Mouse (Mus musculus): ENCODE data around the gene Hs3st3a1. TPM values are rescaled to one million over a fixed set of nuclear protein-coding genes. Genes with fewer than 3 reads are reported as not detected.

Gene Hs3st3a1
- polyA plus RNA-seq, 1 experiment, result not detected

DNA sequence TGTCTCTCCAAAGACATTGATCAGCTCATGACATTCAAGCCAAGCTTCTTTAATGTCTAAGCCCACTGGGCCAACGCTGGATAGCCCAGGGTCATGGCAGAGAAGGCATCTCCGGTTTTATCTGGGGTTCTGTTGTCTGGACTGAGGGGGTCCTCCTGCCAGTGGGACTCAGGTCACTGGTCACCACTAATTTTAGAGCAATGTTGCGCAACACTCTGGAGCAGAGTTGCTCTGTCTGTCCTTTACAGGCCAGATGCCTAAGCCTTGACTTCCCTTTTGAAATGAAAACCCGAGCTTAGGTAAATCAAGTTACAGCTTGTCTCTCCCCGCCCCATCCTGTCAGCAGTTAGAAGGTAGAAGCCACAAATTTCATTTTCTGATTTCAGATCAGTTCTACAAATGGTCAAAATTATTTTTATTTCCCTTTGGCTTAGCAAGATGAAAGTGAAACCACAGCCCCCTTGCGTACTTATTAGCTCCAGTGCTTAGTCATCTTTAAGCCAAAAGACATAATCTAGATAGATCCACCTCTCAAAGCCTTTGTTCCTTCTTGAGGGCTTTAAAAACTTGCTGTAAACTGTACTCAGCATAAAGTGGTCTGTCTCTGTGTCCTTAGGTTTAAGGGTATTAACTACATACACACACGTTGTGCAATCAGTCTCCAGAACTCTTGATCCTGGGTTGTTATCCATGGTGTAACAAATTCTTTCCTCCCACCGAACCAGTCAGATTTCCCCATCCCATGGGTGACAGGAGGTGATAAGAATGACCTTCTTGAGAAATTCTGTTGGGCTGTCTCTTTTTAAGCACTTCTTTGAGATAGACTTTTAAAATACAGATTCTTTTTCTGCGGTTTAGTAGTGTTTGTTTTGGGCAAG lies 81.8 kb downstream of the Hs3st3a1 start:
- Histone ChIP-seq H3K4me1 (ENCODE audit: control insufficient read depth, insufficient read depth, low read length) (no peaks in the 10 kb centered on the region), H3K4me3 (replicated peaks; ENCODE audit: control insufficient read depth, low read depth, low read length) (no peak overlapping the region), H3K27ac (ENCODE audit: control insufficient read depth, insufficient read depth, low read depth, low read length, poor library complexity) (no peak overlapping the region)
- whole genome bisulfite sequencing, result 42% methylated on average over 9 of the region's 9 CpGs
- TF ChIP-seq CTCF (IDR thresholded peaks at IDR 0.05; ENCODE audit: control insufficient read depth, insufficient read depth, low read length), result no peak
- no peak for TF ChIP-seq POLR2A (IDR thresholded peaks at IDR 0.05; ENCODE audit: borderline replicate concordance, control insufficient read depth, low read depth, low read length)

DNA sequence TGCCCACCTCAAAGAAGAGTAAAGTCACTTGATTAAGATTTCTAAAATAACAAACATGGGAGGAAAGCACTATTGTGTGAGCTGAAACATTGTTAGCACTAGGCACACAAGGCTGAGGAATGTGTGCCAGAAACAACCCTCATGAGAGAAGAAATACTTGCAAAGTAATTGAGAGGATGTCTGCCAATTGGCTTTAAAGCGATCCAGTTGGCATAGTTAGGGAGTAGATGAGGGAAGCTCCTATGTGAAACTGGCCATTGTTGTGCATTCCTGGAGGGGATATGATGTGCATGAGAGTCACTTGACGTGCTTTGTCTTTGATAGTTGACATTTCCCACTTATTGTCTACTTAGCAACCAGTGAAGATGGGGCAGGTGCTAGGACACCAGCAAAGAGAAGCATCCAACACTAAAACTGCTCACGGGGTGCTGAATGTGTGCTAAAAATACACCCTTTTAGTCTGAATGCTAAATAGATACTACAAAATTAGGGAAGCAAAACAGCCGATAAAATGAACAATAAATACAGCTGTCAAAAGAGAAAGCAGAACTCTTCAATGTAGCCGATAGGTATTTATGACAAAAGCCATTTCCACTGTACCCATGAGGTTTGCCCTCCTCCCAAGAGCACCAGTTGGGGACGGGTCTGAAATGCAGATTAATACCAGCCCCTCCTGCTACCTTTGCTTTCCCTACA lies 83.2 kb downstream of the Hs3st3a1 start:
- no peak overlapping the region for H3K4me3 ChIP-seq (replicated peaks; ENCODE audit: control insufficient read depth, low read depth, low read length)
- no peak for TF ChIP-seq POLR2A (IDR thresholded peaks at IDR 0.05; ENCODE audit: borderline replicate concordance, control insufficient read depth, low read depth, low read length)
- TF ChIP-seq CTCF (IDR thresholded peaks at IDR 0.05; ENCODE audit: control insufficient read depth, insufficient read depth, low read length), result no peak
- no peaks in the 10 kb centered on the region for H3K4me1 ChIP-seq (ENCODE audit: control insufficient read depth, insufficient read depth, low read length)
- H3K27ac ChIP-seq (ENCODE audit: control insufficient read depth, insufficient read depth, low read depth, low read length, poor library complexity), result no peak overlapping the region
- 32% methylated on average over 6 of the region's 6 CpGs for WGBS

DNA sequence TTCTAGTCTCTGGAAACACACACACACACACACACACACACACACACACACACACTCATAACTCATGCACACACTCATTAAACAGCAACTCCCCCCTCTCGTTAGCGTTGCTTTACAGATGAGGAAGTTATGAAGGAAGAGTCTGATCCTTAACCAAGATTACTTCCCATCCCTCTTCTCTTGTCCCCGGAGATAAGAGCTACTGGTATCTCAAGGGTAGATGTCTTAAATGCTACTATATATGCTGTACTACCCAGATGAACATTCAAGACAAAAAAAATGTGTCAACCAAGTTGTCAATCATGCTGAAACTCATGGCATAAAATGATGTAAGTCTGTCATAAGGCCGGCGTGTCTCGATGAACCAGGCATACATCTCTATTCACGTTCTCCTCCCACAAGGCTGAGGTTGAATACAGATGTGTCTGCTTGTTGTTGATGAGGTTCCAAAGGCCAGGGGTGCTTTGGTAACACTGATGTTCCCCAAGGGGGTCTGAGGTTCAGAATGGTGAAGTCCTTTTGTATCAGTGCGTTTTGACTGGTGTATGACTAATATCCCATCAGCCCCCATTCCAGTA lies 89.0 kb downstream of the Hs3st3a1 start:
- H3K27ac ChIP-seq (ENCODE audit: control insufficient read depth, insufficient read depth, low read depth, low read length, poor library complexity), result no peak overlapping the region
- H3K4me1 ChIP-seq (ENCODE audit: control insufficient read depth, insufficient read depth, low read length), result no peaks in the 10 kb centered on the region
- no peak for TF ChIP-seq POLR2A (IDR thresholded peaks at IDR 0.05; ENCODE audit: borderline replicate concordance, control insufficient read depth, low read depth, low read length)
- TF ChIP-seq CTCF (IDR thresholded peaks at IDR 0.05; ENCODE audit: control insufficient read depth, insufficient read depth, low read length), result no peak
- no peak overlapping the region for H3K4me3 ChIP-seq (replicated peaks; ENCODE audit: control insufficient read depth, low read depth, low read length)
- 50% methylated on average over 8 of the region's 8 CpGs for WGBS

DNA sequence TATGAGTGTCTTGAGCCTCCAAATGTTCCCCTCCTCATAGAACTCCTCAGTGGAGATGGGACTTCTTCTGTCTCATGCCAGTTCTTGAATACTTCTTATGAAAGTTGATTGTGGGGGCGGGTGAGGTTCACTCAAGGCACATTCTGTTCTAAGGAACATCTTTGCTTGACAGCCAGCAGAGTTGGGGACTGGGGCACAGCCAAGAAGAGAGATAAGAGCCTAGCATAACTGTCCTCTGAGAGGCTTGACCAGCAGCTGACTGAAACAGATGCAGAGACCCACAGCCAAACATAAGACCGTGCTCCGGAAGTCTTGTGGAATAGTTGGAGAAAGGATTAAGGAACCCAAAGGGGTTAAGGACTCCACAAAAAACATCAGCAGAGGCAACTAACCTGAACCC lies 102.1 kb downstream of the Hs3st3a1 start:
- no peak overlapping the region for H3K4me3 ChIP-seq (replicated peaks; ENCODE audit: control insufficient read depth, low read depth, low read length)
- no peak for TF ChIP-seq CTCF (IDR thresholded peaks at IDR 0.05; ENCODE audit: control insufficient read depth, insufficient read depth, low read length)
- no peak for TF ChIP-seq POLR2A (IDR thresholded peaks at IDR 0.05; ENCODE audit: borderline replicate concordance, control insufficient read depth, low read depth, low read length)

DNA sequence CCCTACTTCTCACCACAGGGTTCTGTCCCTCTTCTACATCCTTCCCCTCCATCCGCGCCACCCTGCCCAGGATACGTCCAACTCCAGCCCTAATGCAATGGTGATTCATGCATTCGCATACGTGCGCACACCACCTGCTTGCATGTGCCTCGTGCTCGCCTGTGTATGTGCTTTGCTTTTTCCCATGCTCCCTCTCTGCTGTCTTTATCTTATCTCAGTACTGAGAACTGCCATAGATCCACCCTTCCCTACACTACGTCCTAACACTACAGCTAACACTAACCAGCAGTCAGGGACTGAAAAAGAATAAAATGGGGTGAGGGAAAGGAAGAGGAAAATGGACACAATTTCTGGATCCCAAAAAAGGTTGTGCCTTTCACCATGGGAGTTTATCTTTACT lies 106.7 kb downstream of the Hs3st3a1 start:
- 87% methylated on average over 9 of the region's 9 CpGs for WGBS
- Histone ChIP-seq H3K4me3 (replicated peaks; ENCODE audit: control insufficient read depth, low read depth, low read length) (no peak overlapping the region), H3K4me1 (ENCODE audit: control insufficient read depth, insufficient read depth, low read length) (no peaks in the 10 kb centered on the region), H3K27ac (ENCODE audit: control insufficient read depth, insufficient read depth, low read depth, low read length, poor library complexity) (no peak overlapping the region)
- TF ChIP-seq CTCF (IDR thresholded peaks at IDR 0.05; ENCODE audit: control insufficient read depth, insufficient read depth, low read length) (no peak), POLR2A (IDR thresholded peaks at IDR 0.05; ENCODE audit: borderline replicate concordance, control insufficient read depth, low read depth, low read length) (no peak)

More for the DNA sequence above, 102.1 kb downstream of the Hs3st3a1 start:
- Histone ChIP-seq H3K4me1 (ENCODE audit: control insufficient read depth, insufficient read depth, low read length) (no peaks in the 10 kb centered on the region), H3K27ac (ENCODE audit: control insufficient read depth, insufficient read depth, low read depth, low read length, poor library complexity) (no peak overlapping the region)
- 86% methylated on average over 3 of the region's 3 CpGs for WGBS

DNA sequence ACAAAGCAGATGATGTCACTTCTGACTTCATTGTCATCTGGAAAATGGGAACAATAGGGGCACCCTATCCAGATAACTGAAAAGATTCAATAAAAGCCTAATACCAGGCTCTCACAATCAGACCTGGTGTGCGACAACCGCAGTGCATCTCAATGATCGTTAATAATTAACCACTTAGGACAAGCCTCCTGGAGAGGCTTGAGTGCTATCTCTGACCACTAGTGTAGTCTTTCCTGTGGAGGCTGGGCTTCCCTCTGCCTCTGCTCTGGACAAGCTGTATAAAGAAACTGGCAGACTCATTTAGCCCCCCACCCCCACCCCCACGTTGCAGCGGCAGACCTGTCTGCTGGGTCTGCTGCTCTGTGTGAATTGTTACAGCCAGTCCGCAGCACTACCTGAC lies 107.2 kb downstream of the Hs3st3a1 start:
- TF ChIP-seq CTCF (IDR thresholded peaks at IDR 0.05; ENCODE audit: control insufficient read depth, insufficient read depth, low read length), result no peak
- TF ChIP-seq POLR2A (IDR thresholded peaks at IDR 0.05; ENCODE audit: borderline replicate concordance, control insufficient read depth, low read depth, low read length), result no peak
- 58% methylated on average over 6 of the region's 6 CpGs for WGBS

DNA sequence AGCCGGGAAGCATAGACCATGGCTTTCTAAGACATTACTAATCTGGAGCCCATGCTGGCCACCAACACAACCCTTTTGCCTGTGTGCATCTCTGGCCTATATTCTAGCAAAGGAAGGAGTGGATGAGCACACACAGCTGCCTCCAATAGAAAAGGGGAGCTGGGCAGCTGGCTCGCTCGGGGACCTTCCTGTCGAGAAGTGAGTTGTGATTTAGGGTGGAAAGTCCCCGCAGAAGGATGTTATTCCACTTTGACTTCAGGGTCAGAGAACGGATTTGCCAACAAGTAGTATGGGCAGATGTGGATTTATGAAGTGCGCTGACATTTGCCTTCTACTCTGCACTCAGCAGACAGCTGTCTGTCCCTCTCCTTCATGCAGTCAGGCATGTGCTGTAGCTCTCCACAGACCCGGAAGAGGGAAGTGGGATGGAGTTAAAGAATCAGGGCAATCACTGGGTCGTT lies 108.1 kb downstream of the Hs3st3a1 start:
- Histone ChIP-seq H3K4me3 (replicated peaks; ENCODE audit: control insufficient read depth, low read depth, low read length) (no peak overlapping the region), H3K27ac (ENCODE audit: control insufficient read depth, insufficient read depth, low read depth, low read length, poor library complexity) (no peak overlapping the region), H3K4me1 (ENCODE audit: control insufficient read depth, insufficient read depth, low read length) (no peaks in the 10 kb centered on the region)
- 47% methylated on average over 9 of the region's 9 CpGs for WGBS
- TF ChIP-seq POLR2A (IDR thresholded peaks at IDR 0.05; ENCODE audit: borderline replicate concordance, control insufficient read depth, low read depth, low read length), result no peak
- no peak for TF ChIP-seq CTCF (IDR thresholded peaks at IDR 0.05; ENCODE audit: control insufficient read depth, insufficient read depth, low read length)

More for the DNA sequence above, 107.2 kb downstream of the Hs3st3a1 start:
- no peak overlapping the region for H3K4me3 ChIP-seq (replicated peaks; ENCODE audit: control insufficient read depth, low read depth, low read length)
- no peaks in the 10 kb centered on the region for H3K4me1 ChIP-seq (ENCODE audit: control insufficient read depth, insufficient read depth, low read length)
- no peak overlapping the region for H3K27ac ChIP-seq (ENCODE audit: control insufficient read depth, insufficient read depth, low read depth, low read length, poor library complexity)

DNA sequence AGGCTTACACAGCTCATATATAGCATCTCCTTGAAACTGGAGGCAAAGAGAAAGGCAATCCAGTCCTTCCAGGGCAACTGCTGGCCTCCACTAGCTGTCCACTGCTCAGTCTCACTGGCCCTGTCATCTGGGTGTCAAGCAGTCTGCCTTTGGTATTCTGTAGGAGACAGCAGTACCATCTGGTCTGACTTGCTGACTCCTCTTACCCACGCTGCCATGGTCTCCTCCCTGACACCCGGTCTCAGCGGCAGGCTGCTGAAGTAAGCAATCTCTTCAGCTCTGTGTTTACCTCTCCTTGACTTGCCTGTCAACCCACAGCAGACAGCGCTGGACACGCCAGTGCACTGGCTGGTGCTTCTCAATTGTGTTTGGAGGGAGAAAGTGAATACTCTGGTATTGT lies 109.1 kb downstream of the Hs3st3a1 start:
- H3K27ac ChIP-seq (ENCODE audit: control insufficient read depth, insufficient read depth, low read depth, low read length, poor library complexity), result no peak overlapping the region
- H3K4me1 ChIP-seq (ENCODE audit: control insufficient read depth, insufficient read depth, low read length), result no peaks in the 10 kb centered on the region
- WGBS, result 84% methylated on average over 5 of the region's 5 CpGs
- no peak overlapping the region for H3K4me3 ChIP-seq (replicated peaks; ENCODE audit: control insufficient read depth, low read depth, low read length)
- TF ChIP-seq CTCF (IDR thresholded peaks at IDR 0.05; ENCODE audit: control insufficient read depth, insufficient read depth, low read length) (no peak), POLR2A (IDR thresholded peaks at IDR 0.05; ENCODE audit: borderline replicate concordance, control insufficient read depth, low read depth, low read length) (no peak)

All from bone marrow, adult 2 months (tissue).